Mouse (Mus musculus): ENCODE measurements around the gene Crnkl1.

Gene Crnkl1

DNA sequence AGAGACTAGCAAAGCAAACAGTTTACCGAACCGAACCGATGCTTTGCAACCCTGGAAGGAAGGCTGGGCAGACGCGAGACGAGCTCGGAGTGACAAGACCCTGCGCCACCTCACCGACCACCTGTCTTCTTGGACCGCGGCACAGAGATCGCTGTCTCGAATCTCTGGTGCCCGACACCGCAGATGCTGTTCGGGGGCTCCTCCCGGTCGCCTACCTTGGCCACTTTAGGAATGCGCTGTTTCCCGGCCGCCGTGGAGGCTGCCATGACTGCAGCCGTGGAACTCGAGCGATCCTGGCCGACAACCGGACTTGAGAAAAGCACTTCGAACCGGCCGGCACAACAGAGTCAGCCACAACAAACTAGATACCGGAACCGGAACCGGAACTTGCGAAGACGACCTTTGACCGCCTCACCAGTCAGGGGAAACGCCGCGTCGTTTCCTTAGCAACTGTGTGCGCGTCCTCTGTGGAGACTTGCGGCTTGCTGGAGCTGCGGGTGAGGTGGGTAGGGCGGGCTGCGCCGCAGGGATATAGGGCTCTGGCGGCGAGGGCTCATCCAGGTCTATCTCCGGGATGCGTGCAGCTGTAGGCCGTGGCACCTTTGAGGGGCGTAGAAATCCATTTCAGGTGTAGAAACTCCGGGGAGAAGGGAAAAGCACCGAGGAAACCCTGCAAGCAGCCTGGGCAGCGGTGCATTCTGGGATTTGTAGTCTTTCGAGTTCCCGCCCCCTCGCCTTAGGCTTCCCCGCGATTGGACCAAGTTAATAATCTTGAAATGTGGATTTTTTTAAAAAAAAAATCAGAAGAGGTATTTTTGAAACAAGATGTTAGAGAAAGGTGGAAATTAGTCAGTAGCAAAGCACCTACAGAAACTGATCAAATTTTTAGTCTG lies at the start of gene Crnkl1, which contains the start of gene Cfap61:
Gene Crnkl1, minus strand, starts transcription at position 676 of the 893 bp plus-strand sequence.
Gene Cfap61, plus strand, starts transcription at position 446 of the 893 bp plus-strand sequence.
- in situ Hi-C loops (cut with MboI, MseI): loop anchor here (25.0 kb wide), 1 partner anchor 928 kb away; the partner anchor contains the start of gene Kiz

DNA sequence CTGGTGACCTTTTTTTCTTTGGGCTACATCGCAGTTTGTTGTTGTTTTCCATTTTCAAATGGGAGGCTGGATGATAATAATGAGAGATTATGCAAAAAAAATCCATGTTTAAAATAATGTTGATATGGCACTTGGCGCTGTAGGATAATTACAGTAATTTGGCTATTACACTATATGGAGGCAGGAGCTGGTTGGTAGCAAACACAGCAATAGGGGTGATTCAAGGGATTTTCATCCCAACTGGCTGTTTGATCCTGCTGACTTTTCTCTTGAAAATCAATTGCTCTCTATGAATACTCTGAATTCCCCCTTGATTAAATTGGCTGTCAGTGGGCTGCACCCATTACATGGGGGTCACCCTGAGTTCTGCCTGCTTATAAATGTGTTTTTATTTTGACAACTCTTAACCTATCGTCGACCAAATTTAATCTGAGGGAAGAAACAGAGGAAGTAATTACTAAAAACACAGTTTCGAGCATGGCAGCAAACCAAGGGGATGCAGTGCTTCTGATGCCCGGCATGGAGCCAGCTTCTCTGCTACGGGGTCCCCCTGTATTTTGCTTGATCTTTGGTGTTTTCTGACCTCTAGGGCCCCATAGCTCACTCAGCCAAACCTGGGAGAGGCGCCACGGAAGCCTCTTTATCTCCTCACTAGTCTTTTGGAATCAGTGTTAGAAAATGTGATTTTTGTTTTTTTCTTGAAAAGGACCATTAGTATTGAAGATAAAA lies 47.7 kb upstream of the Crnkl1 start:
- in situ Hi-C loops (cut with MboI, MseI): no loop called here

DNA sequence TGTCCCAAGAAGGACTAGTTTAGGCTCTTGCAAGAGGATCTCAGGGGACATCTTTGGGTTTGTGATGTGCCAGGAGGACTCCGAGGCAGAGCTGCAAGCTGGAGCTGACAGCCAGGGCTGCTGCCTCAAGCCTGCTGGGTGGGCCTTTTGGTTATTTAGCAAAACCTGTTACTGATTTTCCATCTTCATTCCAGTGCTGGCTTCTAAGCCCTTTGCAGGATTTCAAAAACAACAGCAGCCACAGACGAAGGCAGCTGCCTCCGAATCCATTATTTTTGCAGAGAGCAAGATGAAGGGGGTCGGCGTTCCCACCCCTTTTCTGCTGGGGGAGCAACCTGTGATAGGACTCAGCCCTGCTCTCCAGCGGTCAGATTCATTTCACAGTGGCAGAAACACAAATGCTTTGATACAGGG lies 46.9 kb upstream of the Crnkl1 start:
- in situ Hi-C loops (cut with MboI, MseI): no loop called here

DNA sequence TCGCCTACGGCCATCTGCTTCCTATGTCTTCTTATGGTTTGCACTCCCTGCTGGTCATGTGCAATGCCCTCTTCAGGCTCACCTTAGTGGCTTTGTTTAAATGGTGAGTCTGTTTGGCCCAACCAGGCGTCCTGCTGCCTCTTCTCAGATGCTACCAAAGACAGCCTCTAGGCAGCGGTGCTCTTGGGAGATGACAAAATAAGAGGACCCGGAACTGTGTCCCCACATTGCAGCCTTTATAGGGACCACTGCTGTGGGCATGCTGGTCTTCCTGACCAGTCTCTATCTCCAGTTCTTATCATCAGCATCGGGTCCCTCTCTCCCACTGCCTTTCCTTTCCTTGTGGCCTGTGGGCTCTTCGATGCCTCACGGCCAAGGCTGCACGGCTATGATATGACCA lies 46.1 kb upstream of the Crnkl1 start:
- in situ Hi-C loops (cut with MboI, MseI): no loop called here

DNA sequence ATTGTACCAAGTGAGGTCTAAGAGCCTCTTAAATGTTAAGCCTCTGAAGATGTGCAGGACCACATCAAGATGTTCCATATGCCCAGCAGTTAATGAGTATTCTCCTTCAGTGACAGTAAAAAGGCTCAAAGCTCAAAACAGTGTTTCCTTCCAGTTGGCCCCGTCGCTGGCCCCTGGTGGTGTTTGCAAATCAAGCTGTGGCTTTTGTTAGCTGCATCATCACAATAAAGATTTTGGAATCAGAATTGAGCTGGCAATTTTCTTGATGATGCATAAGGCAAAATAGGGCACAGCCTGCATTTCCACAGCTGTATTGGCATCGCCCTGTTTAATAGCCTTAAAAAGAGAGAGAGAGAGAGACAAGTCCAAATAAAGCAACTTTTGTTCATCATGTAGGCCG lies 44.8 kb upstream of the Crnkl1 start:
- in situ Hi-C loops (cut with MboI, MseI): loop anchor here (10.0 kb wide), 1 partner anchor 995 kb away; no protein-coding TSS in a partner anchor

DNA sequence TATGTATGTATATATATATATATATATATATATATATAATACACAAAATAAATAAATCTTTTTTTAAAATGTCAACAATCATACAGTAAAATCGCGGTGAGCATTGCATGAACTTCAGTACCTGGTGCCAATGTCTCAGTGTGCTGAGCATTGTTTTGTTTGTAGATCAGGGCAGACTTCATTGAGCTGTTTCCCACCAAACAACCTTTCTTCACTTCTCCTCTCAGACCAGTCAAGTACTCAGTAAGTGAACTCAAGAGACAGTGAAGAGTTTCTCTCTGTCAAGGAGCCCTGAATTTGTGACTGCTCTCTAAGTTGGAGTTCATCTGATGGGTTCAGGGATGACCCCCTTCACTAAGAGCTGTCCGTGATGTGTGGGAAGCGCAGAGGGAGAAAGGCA lies 37.8 kb upstream of the Crnkl1 start:
- in situ Hi-C loops (cut with MboI, MseI): loop anchor here (10.0 kb wide), 1 partner anchor 988 kb away; no protein-coding TSS in a partner anchor

DNA sequence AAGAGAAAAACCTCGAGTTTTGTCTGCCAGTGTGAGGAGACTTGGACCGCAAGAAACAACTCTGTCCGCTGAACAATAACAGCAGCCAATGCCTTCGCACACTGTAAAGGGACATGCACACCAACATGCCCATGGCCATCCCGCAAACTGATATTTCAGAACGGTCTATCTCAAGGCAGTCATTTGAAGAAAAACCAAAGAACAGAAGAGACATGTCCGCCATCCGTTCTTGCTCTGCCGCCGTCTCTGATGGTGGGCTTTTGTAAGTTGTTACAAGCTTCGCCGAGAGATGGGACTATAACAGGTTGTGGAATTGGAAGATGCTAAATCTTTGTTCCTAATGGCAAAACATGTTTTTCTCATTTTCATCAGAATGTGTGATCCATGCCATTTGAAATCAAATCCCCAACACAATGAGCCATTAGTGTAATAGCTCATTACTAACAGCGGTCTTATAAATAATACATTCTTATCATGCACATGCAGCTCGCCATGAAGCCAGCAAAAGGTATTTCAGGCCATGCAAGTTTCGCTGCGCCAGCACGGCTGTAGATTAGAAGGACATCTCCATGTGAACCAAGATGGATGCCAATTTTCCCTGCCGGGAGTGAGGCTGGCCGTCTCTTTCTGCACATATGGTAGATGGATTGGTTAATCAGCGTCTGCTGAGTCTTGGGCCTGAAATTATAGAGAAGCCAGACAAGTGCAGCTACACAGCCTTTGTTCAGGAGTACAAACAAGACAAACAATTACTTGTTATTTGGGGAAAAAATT lies 36.6 kb upstream of the Crnkl1 start:
- in situ Hi-C loops (cut with MboI, MseI): loop anchor here (10.0 kb wide), 1 partner anchor 987 kb away; no protein-coding TSS in a partner anchor

DNA sequence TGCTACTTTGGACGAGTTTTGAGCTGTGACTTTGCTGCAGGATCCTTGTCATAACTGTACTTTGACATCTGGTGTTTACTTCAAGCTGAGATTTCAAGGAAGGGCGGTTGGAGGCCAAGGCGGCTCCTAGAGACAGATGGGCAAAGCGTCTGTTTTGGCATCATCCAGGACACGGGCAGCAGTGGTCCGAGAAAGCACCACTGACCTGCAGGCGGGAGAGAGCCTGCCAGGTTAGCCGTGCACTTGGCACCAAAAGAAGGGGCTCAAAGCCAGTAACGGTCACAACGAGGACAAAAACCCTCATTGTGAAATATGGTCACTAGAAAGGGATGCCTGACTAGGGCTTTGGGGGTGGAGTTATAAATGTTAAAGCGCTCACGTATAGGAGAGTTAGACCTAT lies 35.9 kb upstream of the Crnkl1 start:
- in situ Hi-C loops (cut with MboI, MseI): loop anchor here (10.0 kb wide), 1 partner anchor 986 kb away; no protein-coding TSS in a partner anchor

DNA sequence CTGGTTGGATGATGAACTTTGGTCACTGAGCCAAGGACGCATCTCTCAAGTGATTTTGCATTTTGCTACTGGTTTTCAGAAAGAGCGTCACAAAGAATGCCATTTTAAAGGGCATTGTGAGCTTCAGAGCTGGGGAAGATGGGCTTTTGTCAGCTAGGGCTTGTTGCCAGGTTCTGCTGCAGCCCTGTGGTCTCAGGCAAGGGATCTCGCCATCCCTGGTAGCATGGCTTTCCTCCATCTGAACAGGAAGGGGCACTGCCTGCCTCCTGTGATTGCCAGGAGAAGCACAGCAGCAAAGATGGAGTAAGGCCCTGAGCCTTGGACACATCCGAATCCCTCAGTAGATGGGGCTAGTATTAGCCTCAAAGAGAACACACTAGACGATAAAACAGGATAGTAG lies 27.0 kb upstream of the Crnkl1 start:
- in situ Hi-C loops (cut with MboI, MseI): no loop called here

DNA sequence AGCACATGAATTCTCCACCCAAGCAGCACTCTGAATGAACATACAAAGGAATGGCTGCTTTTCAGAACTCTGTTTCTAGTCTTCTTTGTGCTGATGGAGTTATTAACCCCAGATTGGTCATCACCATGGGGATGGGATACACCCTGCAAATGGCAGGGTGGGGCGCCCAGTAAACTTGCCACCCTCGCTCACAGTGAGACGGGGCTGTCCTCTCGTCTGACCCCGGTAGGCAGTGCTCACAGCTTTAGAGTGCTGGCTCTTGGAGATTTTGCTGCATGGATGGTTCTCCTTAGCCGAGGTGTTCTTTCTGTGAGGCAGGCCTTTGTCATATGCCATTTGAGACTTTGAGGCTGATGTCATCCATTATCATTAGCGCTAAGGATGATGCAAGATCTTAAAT lies 23.7 kb upstream of the Crnkl1 start:
- in situ Hi-C loops (cut with MboI, MseI): no loop called here

DNA sequence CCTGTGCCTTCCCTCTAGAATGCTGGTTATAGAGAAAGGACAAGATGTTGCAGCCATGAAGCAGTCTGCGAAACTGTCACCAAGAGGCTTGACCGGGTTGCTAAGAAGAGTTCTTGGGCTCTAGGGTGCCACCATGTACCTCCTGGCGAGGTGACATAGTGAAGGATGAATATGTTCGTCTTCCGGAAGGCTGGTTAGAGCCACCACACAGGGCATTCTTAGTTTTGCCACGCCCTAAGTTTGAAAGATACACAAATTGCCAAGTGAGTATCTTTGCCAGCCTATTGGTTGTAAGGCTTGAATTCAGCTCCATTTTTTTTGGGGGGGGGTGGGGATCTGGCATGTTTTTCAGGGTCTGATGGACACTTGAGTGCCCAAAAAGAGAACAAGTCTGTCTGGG lies 23.3 kb upstream of the Crnkl1 start:
- in situ Hi-C loops (cut with MboI, MseI): no loop called here

DNA sequence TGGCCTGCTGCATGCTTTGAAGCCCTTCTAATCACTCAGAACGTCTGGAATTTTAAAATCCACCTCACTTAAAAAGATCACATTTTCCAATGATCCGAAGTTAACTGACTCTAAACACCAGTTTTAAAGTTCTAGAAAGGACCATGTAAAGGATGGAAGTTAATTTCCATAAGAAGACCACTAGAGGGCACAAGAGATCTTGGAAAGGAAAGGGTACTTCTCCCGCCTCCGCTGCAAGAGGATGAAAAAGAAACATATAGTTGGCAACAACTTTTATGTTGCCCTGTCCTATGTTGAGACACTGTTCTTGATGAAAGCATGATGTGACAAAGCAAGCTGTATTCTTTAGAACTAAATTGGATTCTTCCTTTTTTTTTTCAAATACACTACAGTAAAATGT lies 22.6 kb upstream of the Crnkl1 start:
- in situ Hi-C loops (cut with MboI, MseI): no loop called here

DNA sequence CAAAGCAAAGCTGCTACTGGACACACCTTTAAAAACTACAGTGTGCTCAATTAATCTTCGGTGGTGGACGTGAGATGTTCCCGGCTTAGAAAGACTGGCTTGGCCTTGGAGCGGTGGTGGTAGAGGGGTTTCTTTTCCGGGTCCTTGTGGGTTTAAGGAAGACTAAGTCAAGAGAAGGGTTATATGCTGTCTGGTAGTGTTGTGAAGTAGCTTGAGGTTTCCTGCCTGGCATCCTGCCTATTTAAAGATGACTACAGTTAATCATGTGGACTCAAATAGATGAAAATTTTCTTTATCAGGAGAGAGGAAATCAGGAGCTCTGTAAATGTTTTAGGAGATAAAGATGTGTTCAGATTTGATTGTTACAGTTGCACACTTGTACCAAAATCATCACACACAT lies 21.5 kb upstream of the Crnkl1 start:
- in situ Hi-C loops (cut with MboI, MseI): no loop called here

DNA sequence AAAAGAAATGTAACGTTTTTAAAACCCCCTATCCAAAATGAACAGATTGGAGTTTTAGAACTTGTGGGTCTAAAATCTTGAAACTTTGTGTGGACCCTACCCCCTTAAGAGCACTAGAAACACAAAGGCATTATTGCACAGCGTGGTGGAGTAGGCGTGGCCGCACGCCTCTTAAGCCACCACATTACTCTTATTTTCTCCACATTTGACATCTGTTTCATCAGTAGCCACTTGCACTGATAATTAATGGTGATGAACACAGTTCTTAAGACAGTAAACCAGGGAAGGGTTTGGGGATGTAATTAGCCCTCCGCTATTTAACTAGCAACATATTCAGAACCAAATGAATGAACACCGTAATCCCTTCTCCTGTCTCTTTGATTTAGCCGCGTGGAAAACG lies 21.0 kb upstream of the Crnkl1 start:
- in situ Hi-C loops (cut with MboI, MseI): no loop called here

DNA sequence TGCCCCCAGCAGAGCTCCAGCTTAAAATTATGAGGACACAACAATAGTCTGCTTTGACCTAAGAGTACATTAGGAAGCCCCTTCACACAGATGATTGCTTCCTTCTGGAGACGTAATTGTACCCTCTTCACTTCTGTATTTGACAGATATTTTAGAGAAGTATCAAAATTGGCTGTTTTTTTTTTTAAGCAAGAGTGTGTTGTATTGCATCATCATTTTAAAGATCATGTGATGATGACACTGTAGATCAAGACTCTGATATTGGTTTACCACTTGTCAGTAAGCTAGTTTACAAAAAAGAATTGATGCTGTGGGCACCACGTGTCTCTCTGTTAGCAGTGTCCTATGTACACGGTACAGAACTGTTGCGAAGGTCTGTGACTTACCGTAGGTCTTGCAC lies 17.9 kb upstream of the Crnkl1 start:
- in situ Hi-C loops (cut with MboI, MseI): loop anchor here (5.0 kb wide), 1 partner anchor 460 kb away; no protein-coding TSS in a partner anchor

DNA sequence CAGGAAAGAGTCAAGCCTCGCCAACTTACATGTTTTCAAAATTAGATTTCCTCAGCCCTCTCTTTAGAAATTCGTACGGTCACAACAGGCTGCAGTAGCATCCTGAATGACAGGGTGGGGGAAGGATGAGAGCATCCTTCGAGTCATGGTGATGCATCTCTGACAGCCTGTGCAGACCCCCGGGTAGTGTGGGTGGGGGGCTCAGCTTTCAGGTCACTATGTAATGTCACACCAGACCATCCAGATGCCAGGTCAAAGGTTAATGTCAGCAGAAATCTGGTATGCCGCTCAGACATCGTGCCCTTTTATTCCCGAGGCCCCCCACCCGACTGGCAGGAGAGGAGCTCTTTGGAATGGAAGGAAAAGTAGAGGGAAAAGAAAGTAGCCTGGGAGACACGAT lies 15.4 kb upstream of the Crnkl1 start:
- in situ Hi-C loops (cut with MboI, MseI): loop anchor here (5.0 kb wide), 1 partner anchor 462 kb away; no protein-coding TSS in a partner anchor

DNA sequence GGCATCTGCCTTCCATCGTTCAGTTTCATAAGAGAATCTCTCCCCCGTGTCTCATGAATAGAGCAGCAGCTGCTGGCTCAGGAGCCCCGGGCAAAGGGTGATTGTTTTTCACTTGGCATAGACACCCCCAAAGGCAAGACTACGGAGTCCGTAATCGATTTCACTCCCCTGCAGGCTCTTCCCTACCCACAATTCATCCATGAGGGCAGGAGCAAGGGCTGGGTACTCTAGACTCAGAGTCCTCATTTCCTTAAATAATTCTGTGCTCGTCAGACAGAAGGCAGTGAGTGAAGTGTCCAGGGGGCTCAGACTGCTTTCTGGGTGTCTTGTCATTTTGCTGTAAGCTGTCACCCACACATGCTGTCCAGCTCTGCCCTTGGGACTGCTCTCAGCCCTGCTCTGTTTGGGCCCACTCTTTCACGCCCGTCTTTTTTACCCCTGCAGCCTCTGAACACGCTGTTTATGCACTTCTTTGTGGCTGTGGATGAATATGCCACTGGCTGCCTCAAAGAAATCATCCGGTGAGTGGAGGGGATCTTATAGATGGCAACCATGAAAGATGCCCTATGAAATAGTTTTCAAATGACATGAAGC lies 14.8 kb upstream of the Crnkl1 start:
- in situ Hi-C loops (cut with MboI, MseI): loop anchor here (5.0 to 25.0 kb wide), 2 partner anchors 463 to 913 kb away; partner anchors contain the start of gene Kiz

DNA sequence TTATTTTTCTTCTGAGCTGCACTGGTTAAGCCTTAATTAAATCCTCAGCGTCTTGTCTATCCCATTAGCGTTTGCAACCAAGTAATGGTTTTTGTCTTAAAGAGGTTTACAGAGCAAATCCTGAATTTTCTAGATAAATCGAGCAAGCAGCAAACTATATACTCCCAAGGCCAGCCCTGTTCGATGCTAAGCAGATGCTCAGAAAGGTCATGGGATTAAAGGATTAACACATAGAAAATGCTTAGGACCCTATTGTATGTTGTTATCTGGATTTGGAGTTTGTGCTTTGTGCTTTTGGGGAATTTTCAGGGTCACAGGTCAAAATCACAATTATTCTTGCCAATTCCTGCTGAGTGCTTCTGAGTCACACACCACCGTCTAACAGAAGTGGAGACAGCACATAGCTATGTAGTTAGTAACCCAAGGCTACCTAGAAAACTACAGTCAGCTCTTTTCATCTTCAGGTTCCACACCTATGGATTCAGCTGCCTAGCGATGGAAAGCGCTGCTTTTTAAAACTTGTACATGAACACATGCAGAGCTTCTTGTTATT lies 13.7 kb upstream of the Crnkl1 start:
- in situ Hi-C loops (cut with MboI, MseI): loop anchor here (25.0 kb wide), 1 partner anchor 914 kb away; the partner anchor contains the start of gene Kiz

DNA sequence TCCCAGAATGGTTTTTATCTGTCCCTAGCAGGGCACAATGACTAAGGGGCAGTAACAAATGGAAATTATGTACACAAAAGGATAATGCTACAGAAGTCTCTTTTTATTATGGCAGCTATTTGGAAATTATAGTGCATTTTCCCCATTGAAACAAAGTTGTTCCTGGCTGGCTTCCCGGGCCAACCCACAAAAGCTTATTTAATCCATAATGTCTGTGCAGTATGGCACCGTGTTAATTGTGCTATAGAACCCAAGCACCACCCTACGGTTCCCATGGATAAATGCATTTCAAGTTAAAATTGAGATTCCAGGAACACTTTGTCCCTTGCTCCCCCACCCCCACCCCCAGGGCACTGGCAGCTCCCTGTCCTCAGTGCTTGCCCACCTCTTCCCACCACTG lies 9.5 kb upstream of the Crnkl1 start:
- in situ Hi-C loops (cut with MboI, MseI): loop anchor here (25.0 kb wide), 1 partner anchor 918 kb away; the partner anchor contains the start of gene Kiz

DNA sequence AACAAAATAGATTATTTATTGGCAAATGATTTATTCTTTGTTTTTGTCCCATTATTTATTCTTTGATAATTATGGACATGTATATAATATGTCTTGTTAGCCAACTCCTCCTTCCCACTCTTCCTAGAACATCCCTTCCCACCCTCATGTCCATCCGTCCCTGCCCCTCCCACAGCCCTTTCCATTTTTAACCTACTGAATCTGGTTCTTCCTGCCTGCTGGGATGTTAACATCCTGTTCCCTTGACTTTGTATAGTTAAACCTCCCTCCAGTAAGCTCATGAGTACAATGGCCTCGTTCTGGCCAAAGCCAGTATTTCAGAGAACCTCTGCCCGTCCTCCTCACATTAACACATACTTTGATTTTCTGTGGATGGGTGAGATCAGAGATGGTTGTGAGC lies 6.6 kb upstream of the Crnkl1 start:
- in situ Hi-C loops (cut with MboI, MseI): loop anchor here (25.0 kb wide), 1 partner anchor 921 kb away; the partner anchor contains the start of gene Kiz
